Mouse (Mus musculus) left cerebral cortex, postnatal 10 days (tissue): ENCODE measurements around the gene Frat2. TPM values are rescaled to one million over a fixed set of nuclear protein-coding genes. Genes with fewer than 3 reads are reported as not detected.
A peak's percentile ranks its signal among the peaks of the same experiment; 100 is the strongest.
"Not testable (repeated sequence)": the region's sequence is repeated elsewhere in the genome, so short reads cannot be mapped to it uniquely, and the experiment has no call there.

Source experiments
- DNase-seq, 2 experiments: peaks; one replicate each; pipeline ENCODE4 v3.0.0; 2021 to 2022; ENCODE audit warnings: low spot score in 2 of 2, mixed read lengths in 1 of 2; ENCODE audit errors: extremely low spot score in 1 of 2
- intact Hi-C: fragments of 180-260 bp; cut with DNase I; formaldehyde crosslinking; loops from one replicate; pipeline ENCODE4 v1.15.1; 2025
- total RNA-seq, 2 experiments: library from RNA; stranded (reverse); gene quantifications; 2 replicates each; pipeline ENCODE4 v1.2.3; 2021

Gene Frat2
- total RNA-seq, result 10 to 100 TPM; 11.0 to 11.6 TPM

DNA sequence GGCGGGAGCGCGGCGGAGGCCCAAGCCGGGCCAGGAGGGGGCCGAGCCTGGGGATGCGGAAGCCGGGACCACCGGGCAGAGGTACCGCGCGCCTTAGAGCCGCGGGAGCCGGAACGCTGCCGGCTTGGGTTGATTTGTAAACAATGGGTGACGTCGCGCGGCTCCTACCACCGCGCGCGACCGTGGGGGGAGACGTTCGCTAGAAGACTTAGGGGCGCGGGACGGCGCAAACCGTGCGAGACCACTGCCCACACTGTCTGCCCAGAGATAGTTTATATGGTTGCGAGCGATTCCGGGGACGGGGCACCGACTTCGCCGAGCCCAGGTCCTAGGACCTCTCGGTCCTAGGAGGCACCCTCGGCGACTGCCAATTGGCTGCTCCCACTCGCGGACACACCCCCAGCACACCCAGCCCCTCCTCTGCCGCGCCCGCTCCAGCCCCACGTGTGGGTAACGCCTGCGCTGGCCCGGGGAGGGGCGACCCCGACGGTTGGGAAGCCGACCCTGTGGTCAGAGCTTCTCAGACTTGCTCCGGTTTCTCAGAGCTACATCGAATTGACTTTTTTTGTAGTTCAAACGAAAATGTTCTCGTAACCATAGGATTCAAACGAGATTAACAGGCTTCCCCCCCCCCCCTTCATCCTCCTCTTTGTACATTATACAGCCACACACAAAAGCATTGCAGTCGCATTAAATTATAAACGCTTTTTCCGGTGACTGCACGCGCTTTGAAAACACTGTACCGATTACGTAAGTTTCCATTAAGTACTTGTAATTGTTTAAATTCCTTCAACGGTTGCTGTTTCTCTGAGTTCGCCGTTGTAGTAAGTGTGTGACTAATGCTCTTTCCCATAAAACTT is at the start of gene Frat2:
TSS of gene Frat2 (minus strand) at position 141 of the 860 bp plus-strand sequence.
- intact Hi-C loops, result no loop called here
- DNase-seq, result peak; percentile 76 to 93

DNA sequence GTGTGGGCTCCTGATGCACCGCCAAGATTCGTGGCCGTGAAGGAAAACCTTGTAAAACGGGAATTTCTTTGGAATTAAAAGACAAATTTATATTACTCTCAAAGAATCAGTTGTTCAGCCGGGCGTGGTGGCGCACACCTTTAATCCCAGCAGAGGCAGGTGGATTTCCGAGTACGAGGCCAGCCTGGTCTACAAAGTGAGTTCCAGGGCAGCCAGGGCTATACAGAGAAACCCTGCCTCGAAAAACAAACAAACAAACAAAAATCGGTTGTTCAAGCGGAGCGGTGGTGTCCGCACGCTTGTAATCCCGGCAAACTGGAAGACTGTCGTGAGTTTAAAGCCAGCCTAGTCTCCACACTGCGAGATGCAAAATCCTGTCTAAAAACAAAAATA is 48.4 kb upstream of the Frat2 start:
- no peak for DNase-seq
- intact Hi-C loops, result no loop called here

DNA sequence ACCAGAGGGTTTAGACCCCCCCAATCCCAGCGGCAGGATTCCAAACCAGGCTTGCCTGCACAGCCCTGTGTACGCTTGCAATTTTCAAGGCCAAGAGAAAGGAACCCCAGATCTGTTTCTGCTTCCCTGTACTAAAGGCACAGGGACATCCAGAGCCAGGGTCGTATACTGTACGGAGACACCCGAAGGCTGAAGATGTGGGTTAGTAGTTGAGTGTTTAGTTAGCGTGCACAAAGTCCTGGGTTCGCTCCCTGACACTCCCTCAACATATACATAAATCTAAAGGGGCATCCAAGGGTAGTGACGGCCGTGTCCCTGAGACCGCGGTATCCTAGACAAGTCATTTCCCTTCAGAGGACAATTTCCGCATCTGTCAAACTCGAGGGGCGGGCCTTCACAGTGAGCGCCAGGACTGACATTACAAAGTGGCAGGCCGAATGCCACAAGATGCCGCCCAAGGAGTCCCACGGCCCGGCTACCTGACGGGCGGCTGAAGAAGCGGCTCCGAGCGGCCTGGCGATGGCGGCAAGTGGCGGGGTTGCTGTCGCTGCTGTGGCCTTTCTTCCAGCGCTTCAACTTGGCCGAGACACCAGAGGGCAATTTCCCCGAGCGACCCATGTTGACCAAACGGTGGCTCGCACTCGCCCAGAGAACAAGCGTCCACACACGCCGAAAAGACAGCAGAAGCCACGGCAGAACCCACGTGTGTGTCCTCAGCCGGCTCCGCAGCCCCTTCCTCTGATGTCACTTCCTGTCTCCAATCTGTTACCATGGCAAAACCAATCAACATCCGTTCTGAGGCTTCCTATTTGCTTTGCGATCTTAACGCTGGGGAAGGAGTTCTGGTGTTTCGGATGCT is 47.8 kb upstream of the Frat2 start, which contains the start of gene Rrp12:
TSS of gene Rrp12 (minus strand) at position 714 of the 859 bp plus-strand sequence.
- peak; percentile 84 to 91 for DNase-seq
- intact Hi-C loops, result no loop called here

DNA sequence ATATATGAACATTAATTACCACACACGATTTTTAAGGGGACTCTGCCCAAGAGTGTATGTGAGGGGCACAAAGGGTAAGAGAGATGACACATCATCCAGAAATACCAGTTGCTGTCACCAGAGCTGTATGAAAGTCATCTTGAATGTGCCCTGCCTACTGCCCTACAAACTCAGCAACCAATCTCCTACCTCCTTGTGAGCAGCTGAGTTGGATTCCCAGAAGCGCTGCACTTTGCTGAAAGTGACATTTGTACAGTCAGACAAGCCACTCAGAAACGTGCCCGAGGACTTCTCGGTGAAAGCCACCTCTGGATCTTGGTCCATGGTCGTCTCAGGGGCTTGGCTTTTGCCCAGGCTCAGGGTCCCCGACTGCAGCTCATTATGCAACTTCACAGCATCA is 47.0 kb upstream of the Frat2 start:
- no peak for DNase-seq
- intact Hi-C loops, result no loop called here

DNA sequence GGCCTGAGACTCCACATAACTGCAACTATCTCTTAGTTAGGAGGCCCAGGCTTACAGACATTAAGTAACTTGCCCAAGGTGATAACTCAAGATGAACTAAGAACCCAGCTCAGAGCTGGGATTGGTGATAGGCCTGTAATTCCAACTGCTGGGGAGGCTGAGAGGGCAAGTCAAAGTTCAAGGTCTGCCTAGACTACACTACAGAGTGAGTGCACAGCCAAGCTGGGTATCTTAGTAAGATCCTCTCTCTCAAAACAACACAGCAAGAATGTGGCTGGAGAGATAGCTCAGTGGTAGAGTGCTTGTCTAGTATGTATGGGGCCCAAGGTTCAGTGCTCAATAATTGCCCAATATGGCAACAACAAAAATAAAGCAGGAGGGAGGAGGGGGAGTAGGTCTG is 40.3 kb upstream of the Frat2 start:
- intact Hi-C loops, result no loop called here
- no peak for DNase-seq

DNA sequence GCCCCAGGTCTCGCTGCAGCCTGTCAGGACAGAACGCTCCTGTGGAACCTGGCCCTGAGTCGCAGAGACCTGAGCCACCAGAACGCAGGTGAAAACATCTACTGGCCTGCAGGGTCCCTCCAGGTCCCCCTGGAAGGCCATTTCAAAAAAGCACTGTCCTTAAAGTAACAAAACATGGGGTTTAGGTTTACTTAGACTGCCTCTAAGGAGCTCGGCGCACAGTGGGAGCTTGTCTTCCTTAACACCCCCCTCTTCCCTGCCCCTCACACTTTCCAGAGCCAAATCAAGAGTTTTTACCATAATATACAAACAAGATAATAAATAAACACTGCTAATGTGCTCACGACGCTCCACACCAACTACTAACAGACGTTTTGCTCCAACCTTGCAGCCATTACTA is 36.0 kb upstream of the Frat2 start:
- intact Hi-C loops, result no loop called here
- DNase-seq, result no peak

DNA sequence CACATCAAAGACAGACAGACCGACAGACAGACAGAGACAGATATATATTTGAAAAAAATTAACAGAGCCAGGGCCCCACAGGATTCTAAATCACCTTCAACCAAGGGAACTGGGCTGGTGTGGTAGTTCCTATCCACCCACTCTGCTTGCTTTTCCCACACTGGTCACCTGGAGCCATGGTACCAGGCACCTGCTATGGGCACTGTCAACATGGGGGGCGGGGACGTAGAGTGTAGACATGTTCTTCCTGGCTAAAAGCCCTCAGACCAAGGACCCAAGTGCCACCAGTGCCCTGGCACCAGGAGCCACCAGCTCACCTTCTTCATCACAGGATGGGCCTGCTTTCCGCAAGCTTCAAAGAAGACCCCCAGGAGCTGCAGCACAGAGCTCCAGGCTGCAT is 33.9 kb upstream of the Frat2 start:
- DNase-seq, result no peak
- intact Hi-C loops, result no loop called here

DNA sequence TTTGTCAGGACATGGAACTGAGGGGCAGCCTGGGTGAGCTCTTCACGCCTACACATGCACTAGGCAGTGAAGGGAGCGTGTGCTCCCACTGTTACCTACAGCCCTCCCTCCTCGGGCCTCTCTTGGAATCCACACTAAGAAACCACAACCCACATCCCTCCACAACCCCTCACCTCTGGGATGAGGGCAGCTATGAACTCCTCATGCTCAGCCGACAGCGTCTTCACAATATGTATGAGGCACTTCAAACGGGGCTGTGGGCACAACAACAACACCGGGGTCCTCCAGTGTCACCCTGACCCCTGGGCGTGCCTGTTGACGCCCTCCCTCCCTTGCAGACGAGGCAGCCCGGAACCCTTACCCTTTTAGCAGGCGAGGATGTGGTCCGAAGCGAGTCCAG is 26.4 kb upstream of the Frat2 start:
- intact Hi-C loops, result no loop called here

DNA sequence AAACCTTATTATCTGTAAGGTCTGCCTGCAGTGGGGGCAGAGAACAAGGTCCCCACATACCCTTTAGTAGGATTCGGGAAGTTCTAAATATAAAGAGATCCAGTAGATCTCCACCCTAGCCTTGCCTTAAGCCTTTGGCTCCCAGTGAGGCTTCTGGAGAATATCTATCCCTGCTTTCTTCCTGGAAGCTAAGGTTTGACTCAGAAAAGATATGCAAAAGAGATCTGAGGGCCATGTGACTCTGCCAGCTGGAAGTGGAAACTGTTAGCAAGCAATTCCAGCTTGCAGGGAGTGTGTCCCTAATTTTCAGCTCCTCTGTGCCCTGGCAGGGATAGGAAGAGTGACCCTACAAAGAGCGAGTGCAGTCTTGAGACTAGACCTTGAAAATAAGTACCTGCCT is 24.4 kb upstream of the Frat2 start:
- DNase-seq, result no peak
- intact Hi-C loops, result no loop called here

More for the DNA sequence above, 26.4 kb upstream of the Frat2 start:
- DNase-seq, result no peak

DNA sequence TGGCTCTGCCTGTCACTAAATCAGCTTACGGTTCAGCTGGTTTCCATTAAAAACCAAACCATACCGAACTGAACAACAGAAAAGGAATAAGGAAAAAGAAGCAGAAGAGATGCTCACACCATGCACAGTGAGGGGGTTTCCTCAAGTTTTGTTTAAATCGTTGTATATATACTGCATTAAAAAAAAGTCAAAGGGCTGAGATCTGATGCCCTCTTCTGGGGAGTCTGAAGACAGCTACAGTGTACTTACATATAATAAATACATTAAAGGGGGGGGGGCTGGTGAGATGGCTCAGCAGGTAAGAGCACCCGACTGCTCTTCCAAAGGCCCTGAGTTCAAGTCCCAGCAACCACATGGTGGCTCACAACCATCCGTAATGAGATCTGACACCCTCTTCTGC is 22.0 kb upstream of the Frat2 start:
- intact Hi-C loops, DNase-seq: not testable (repeated sequence)

DNA sequence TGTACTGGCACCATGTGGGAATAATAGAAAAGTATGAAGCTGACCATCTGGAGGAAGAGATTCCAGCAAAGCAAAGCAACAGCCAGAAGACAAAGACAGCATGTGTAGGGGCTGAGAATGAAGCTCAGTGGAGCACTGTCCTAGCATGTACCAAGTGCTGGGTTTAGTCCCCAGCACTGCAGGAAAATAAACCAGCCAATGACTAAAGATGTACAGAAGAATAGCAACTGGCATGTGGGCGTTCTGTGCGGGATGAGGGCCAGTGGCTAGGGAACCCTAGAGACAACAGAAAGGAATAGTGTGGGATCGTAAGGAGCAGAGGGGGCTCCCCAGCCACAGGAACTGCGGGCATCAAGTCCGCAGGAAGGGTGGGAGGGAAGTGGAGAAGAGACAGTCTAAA is 21.4 kb upstream of the Frat2 start:
- intact Hi-C loops, result no loop called here

DNA sequence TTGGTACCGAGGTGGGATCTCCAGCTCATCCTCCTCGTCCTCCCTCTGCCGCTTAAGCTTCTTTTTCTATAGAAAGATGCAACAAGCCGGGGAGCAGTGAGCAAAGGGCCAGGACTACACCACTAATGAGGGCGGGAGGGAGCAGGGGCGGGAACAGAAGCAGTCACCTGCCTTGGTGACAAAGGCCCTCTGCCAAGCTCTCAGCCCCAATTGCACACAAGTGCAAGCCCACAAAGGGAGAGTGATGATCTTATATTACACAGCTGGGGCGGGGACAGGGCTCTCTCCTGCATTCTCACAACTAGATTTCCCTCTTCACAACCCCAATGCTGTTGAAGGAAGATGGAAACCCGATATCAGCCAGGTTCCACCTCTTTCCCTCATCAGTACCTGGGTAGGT is 18.8 kb upstream of the Frat2 start:
- intact Hi-C loops, result no loop called here
- DNase-seq, result no peak

More for the DNA sequence above, 21.4 kb upstream of the Frat2 start:
- DNase-seq, result no peak

DNA sequence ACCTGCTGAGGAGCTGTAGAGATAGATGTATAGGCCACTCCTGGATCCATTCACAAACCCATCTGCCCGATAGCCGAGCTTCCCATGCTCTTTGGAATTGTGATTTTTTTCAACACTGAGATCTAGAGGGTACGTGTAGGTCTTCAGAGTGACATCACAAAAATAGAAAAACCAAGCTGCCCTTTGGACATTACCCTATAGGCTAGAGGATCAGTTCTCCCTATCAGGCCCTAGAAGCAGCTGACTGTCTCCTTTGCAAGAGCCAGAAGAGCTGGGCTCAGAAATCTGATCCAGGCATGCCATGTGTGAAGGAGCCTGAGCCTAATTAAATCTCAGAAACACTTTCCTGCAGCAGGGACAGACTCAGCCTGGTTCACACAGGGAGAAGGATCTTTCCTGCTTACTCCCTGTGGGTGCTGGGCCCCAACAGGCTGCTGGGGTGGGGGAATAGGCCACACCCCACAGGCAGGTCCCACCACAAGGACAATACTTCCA is 9.9 kb upstream of the Frat2 start:
- DNase-seq, result no peak
- intact Hi-C loops, result no loop called here

DNA sequence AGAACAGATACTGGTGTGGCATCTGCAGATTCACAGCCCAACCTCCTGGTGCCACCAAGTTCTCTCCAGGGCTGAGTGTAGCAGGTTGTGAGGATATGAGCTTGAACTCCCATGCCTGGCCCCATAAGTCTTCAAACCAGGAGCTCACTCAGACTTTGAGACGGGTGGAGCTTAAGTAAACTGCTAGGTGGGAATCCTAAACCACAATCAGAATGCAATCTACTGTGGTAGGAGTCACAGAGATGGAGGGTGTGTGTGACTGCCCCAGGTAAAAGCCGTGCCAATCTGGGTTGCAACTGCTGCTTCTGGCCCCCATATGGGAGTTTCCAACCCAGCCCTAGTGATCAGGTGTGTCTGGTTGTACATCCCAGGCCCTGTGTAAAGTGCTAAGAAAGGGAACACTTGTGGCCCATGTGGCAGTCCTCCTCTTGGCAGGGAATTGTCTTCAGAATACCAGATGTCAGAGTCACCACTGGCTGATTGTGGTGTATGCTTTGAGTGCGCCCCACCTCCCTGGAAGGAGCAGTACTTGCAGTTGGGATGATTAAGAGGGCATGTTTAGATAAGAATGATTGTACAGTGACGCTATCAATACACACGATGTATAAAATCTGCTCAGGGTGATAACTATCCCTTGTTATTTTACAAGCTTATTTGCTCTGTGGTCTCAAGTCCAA is 9.3 kb upstream of the Frat2 start:
- intact Hi-C loops, result no loop called here
- DNase-seq, result no peak

DNA sequence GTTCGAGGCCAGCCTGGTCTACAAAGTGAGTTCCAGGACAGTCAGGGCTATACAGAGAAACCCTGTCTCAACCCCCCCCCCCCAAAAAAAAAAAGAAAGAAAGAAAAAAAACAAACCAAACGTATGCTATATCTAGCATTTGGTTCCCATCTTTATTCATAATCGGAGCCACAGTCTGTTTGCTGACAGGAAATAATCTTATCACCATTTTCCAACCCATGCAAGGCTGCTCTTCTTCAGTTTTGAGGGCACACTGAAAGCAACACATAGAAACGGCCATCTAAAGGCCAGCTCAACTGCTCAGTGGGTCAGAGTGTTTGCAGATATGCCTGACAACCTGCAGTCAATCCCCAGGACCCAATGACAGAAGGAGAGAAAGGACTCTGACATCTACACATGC is 4.5 kb upstream of the Frat2 start:
- no peak for DNase-seq
- intact Hi-C loops, result no loop called here

DNA sequence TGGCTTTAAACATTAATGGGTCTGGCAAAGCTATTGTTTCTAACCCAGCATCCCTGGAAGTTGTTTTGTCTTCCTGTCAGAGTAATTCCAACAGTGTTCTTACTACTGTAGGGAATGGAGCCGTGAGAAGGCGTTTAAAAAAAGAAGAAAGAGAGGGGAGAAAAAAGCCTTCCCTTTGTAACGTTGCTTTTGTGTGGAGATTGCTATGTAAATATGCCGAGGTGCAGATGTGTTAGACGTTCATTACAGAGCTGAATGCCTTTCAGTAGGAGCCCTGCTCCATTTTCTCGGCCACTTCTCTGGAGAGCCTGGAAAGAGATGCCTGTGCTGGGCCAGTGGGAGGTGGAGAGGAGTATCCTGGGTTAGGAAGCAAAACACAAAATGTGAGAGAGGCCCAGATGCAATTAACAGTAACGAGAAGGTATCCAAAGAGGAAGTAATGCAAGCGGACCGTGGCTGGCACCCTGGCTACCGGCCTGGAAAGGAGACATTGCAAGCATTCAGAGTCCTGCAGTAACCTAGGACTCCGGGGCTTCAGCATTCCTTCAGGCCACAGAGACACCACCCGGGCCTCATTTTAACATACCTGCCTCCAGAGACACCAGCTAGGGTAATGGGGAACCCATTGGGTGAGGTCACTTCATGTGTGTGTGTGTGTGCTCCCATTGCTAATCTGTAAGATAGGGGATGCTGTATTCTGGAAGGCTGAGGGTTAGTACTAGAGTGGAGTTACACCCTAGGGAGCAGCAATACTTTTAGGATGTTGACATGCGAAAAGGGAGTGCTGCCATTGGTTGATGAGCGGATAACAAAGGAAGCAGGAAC is 3.0 kb upstream of the Frat2 start:
- no peak for DNase-seq
- intact Hi-C loops, result no loop called here

DNA sequence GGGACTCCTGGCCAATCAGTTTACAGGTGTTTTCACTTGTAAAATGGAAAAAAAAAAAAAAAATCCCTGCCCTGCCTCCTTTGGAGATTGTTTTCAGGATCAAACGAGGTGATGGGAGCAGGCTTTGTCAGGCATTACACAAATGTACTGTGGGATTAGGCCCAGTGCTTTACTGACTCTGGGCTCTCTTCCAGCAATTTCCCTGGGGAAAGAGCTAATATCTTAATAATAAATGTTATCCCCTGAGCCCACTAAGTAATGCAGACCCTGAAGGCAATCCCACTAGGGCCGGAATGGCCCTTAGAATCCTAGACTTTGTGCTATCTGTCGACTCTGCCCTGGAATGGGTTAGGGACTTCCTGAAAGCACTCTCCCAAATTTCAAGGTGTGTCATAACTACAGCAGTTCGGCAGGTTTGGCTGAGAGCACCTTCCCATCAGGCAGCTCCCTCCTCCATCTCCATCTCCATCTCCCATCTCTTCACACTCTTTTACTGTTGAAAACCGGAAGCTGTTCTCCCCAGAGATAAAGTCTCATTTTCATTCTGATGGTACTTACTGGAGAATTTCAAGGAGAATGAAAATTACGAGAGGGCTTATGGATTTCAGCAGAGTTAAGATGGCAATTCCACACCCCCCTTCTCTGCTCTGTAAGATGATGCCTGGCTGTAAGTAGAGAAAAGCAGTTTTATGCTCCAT is 2.2 kb upstream of the Frat2 start:
- intact Hi-C loops, result no loop called here
- no peak for DNase-seq

DNA sequence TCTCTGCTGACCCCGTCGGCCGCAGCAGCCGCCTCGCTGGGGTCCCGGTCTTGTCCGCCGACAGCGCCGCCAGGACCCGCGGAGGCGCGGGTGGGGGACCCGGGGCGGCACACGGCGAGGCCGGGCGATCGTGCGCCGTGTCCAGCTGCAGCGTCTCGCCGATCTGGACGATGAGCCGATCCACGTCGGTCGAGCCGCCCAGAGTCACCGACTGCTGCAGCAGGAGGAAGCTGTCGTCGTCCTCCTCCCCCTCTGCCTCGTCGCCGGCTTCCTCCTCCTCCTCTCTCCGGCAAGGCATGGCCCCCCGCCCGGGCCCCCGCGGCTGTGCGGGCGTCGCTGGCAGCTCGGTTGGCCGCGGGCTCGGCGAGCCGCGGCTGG is 329 bp downstream of the Frat2 start:
- intact Hi-C loops, result not testable (repeated sequence)
- peak in 1 of 2 experiments; percentile 77 for DNase-seq
